17 mouse cellular contexts compared by ENCODE assay signal in genomic region chr4:133402011-133402410, GRCm38 (mm10). TPM values are rescaled to one million over a fixed set of nuclear protein-coding genes. Genes with fewer than 3 reads are reported as not detected.
DNase-seq lines count a peak whose midpoint lies in the region; ATAC-seq and TF ChIP-seq lines count a peak whose summit lies in the region.
"Had no signal": no experiment of that assay in that cellular context is flagged by ENCODE, and none has a peak within 500 bp of the region (broad histone marks: within the 10 kb centered on the region; RNA-seq: fewer than 3 reads in every experiment).

No protein-coding gene starts in this region.

- no peak for TF ChIP-seq CTCF in MEL (IDR thresholded peaks at IDR 0.05 in 2 of 3, conservative IDR thresholded peaks at IDR 0.05 in 1 of 3; ENCODE audit: control insufficient read depth in 1 of 3, insufficient read depth in 1 of 3, low read depth in 2 of 3, low read length in 3 of 3, poor library complexity in 1 of 3, severe bottlenecking in 1 of 3)

- peaks cover 2% of the 10 kb centered on the region; the same call in 1 of the 2 replicates for H3K79me2 ChIP-seq in MEL (ENCODE audit: control insufficient read depth, insufficient read depth, low read length, poor library complexity)

- no peak for TF ChIP-seq EP300 in MEL (IDR thresholded peaks at IDR 0.05; ENCODE audit: low read depth in 1 of 2, low read length in 2 of 2)

- intact Hi-C loops in heart, postnatal 36 days (cut with DNase I): no loop called here

- TF ChIP-seq RAD21 in MEL (IDR thresholded peaks at IDR 0.05; ENCODE audit: low read depth, low read length): no peak

- H3K27ac ChIP-seq in heart, embryonic 16.5 days (ENCODE audit: low read length): 0 out of 2 replicates have a peak overlapping the region, but pooled peaks have one; percentile 3
- H3K27ac ChIP-seq in MEL (ENCODE audit: control insufficient read depth, low read depth, low read length): 0 out of 2 replicates have a peak overlapping the region, but pooled peaks have one; percentile 18
- H3K27ac ChIP-seq in liver, embryonic 15.5 days (replicated peaks): peak overlapping the region; percentile 38; the same call in 1 of the 2 replicates
- no peak overlapping the region for H3K27ac ChIP-seq in forebrain, embryonic 10.5 days
- H3K27ac ChIP-seq: forebrain, embryonic 13.5 days; hindbrain, embryonic 15.5 days; left cerebral cortex, adult 2 months; neural tube, embryonic 15.5 days had no signal

- no peak overlapping the region for H3K4me2 ChIP-seq in heart, embryonic 16.5 days (ENCODE audit: low read depth, low read length)
- peak overlapping the region; percentile 14; the same call in 1 of the 2 replicates for H3K4me2 ChIP-seq in liver, embryonic 15.5 days
- H3K4me2 ChIP-seq: forebrain, embryonic 13.5 days; hindbrain, embryonic 15.5 days; neural tube, embryonic 15.5 days had no signal

- DNase-seq in heart, postnatal 36 days: no peak
- DNase-seq in MEL (ENCODE audit: low read depth, low spot score): peak; percentile 40
- no peak for DNase-seq in natural killer cell, adult 2 months (ENCODE audit: low spot score in 2 of 2)
- DNase-seq in kidney, postnatal 4 days: no peak
- no peak for DNase-seq in forebrain, embryonic 10.5 days (ENCODE audit: extremely low spot score, low spot score)
- DNase-seq: adrenal gland, postnatal 36 days; cerebellum, adult 11-12 months; embryo, embryonic 11 days; kidney, postnatal 10 days had no signal

- H3K27me3 ChIP-seq in heart, embryonic 16.5 days (ENCODE audit: control insufficient read depth, insufficient read depth, low read length): no peaks in the 10 kb centered on the region
- no peaks in the 10 kb centered on the region for H3K27me3 ChIP-seq in MEL (ENCODE audit: control insufficient read depth in 1 of 2, insufficient read depth in 2 of 2, low read length in 2 of 2)
- no peaks in the 10 kb centered on the region for H3K27me3 ChIP-seq in liver, embryonic 15.5 days
- no peaks in the 10 kb centered on the region for H3K27me3 ChIP-seq in forebrain, embryonic 10.5 days (ENCODE audit: poor library complexity, severe bottlenecking)
- H3K27me3 ChIP-seq: forebrain, embryonic 13.5 days; hindbrain, embryonic 15.5 days; neural tube, embryonic 15.5 days had no signal

- 32% methylated on average over 13 of the region's 13 CpGs for WGBS in heart, embryonic 16.5 days
- WGBS in liver, embryonic 15.5 days (ENCODE audit: insufficient replicate concordance): 12% methylated on average over 13 of the region's 13 CpGs
- 77% methylated on average over 13 of the region's 13 CpGs for WGBS in forebrain, embryonic 10.5 days

- H3K36me3 ChIP-seq in heart, embryonic 16.5 days (ENCODE audit: control insufficient read depth, insufficient read depth): no peaks in the 10 kb centered on the region
- peaks cover 0 to 2% of the 10 kb centered on the region in 2 experiments; a peak in 3 of 4 replicates for H3K36me3 ChIP-seq in MEL (ENCODE audit: control insufficient read depth in 1 of 2, insufficient read depth in 2 of 2, low read length in 2 of 2)
- peaks cover 14% of the 10 kb centered on the region; the same call in 1 of the 2 replicates for H3K36me3 ChIP-seq in liver, embryonic 15.5 days (replicated peaks)
- H3K36me3 ChIP-seq in forebrain, embryonic 10.5 days (replicated peaks): 0 out of 2 replicates have a peak, but pooled peaks cover 2% of the 10 kb centered on the region
- H3K36me3 ChIP-seq: hindbrain, embryonic 15.5 days; neural tube, embryonic 15.5 days had no signal

- no peak for TF ChIP-seq POLR2A in MEL (IDR thresholded peaks at IDR 0.05; ENCODE audit: control insufficient read depth in 1 of 2, insufficient read depth in 1 of 2, low read depth in 1 of 2, low read length in 2 of 2, poor library complexity in 1 of 2)

- H3K4me1 ChIP-seq in heart, embryonic 16.5 days (ENCODE audit: control insufficient read depth, insufficient read depth, low read length): peaks cover 54% of the 10 kb centered on the region
- peaks cover 2 to 6% of the 10 kb centered on the region in 2 experiments; a peak in 2 of 4 replicates for H3K4me1 ChIP-seq in MEL (ENCODE audit: control insufficient read depth in 1 of 2, insufficient read depth in 2 of 2, low read length in 2 of 2)
- peaks cover 63% of the 10 kb centered on the region for H3K4me1 ChIP-seq in liver, embryonic 15.5 days (replicated peaks)
- H3K4me1 ChIP-seq in forebrain, embryonic 10.5 days: peaks cover 44% of the 10 kb centered on the region
- H3K4me1 ChIP-seq: hindbrain, embryonic 15.5 days had no signal

- no peaks in the 10 kb centered on the region for H3K9me3 ChIP-seq in heart, embryonic 16.5 days (replicated peaks; ENCODE audit: control insufficient read depth, low read length)
- no peaks in the 10 kb centered on the region for H3K9me3 ChIP-seq in MEL (replicated peaks; ENCODE audit: insufficient read depth, low read length)
- H3K9me3 ChIP-seq in liver, embryonic 15.5 days (replicated peaks): no peaks in the 10 kb centered on the region
- no peaks in the 10 kb centered on the region for H3K9me3 ChIP-seq in forebrain, embryonic 10.5 days
- H3K9me3 ChIP-seq: forebrain, embryonic 13.5 days; hindbrain, embryonic 15.5 days; neural tube, embryonic 15.5 days had no signal

- peak overlapping the region; percentile 51; the same call in 1 of the 2 replicates for H3K9ac ChIP-seq in heart, embryonic 16.5 days (ENCODE audit: low read length)
- H3K9ac ChIP-seq in MEL (ENCODE audit: control insufficient read depth, low read depth, low read length, poor library complexity, severe bottlenecking): peak overlapping the region; percentile 38; the same call in 1 of the 2 replicates
- peak overlapping the region; percentile 11; the same call in 1 of the 2 replicates for H3K9ac ChIP-seq in liver, embryonic 15.5 days
- H3K9ac ChIP-seq: forebrain, embryonic 13.5 days; hindbrain, embryonic 15.5 days; neural tube, embryonic 15.5 days had no signal

- ATAC-seq in heart, embryonic 16.5 days (replicated peaks; ENCODE audit: extremely low read depth, insufficient read depth, low FRiP score): no peak
- 0 out of 2 replicates have a peak, but pooled peaks have one; percentile 33 for ATAC-seq in erythroid progenitor cell, adult 5-6 weeks (replicated peaks; ENCODE audit: low FRiP score, poor library complexity, severe bottlenecking)
- peak; percentile 58 for ATAC-seq in liver, embryonic 15.5 days (ENCODE audit: insufficient read depth)
- ATAC-seq: forebrain, embryonic 13.5 days; midbrain, embryonic 16.5 days had no signal

- no peak overlapping the region for H3K4me3 ChIP-seq in heart, embryonic 16.5 days (ENCODE audit: low read length)
- H3K4me3 ChIP-seq in MEL (ENCODE audit: control insufficient read depth in 1 of 2, insufficient read depth in 1 of 2, low read depth in 2 of 2, low read length in 2 of 2): no peak overlapping the region
- no peak overlapping the region for H3K4me3 ChIP-seq in liver, embryonic 15.5 days (replicated peaks)
- no peak overlapping the region for H3K4me3 ChIP-seq in forebrain, embryonic 10.5 days
- H3K4me3 ChIP-seq: forebrain, embryonic 13.5 days; hindbrain, embryonic 15.5 days; left cerebral cortex, adult 2 months; neural tube, embryonic 15.5 days had no signal

TF ChIP-seq in MEL, 35 proteins besides CTCF, POLR2A, EP300 and RAD21:
- TF ChIP-seq ETS1 (IDR thresholded peaks at IDR 0.05; ENCODE audit: low read depth, low read length) (no peak), KAT2A (conservative IDR thresholded peaks at IDR 0.05; ENCODE audit: low read depth, low read length) (no peak), ZC3H11A (IDR thresholded peaks at IDR 0.05; ENCODE audit: low read depth, low read length) (no peak), JUND (IDR thresholded peaks at IDR 0.05; ENCODE audit: low read depth, low read length) (no peak), POLR2AphosphoS2 (IDR thresholded peaks at IDR 0.05; ENCODE audit: low read length) (no peak), USF2 (IDR thresholded peaks at IDR 0.05; ENCODE audit: borderline replicate concordance in 1 of 2, insufficient read depth in 1 of 2, low read depth in 1 of 2, low read length in 2 of 2) (no peak), RCOR1 (IDR thresholded peaks at IDR 0.05; ENCODE audit: low read depth, low read length) (no peak), CHD1 (IDR thresholded peaks at IDR 0.05; ENCODE audit: low read depth, low read length) (no peak)

RNA-seq across cellular contexts. Expression of gene Slc9a1, which starts 32.5 kb away (rescaled TPM):
- polyA plus RNA-seq in heart, embryonic 16.5 days (2015; fragmentation: Nextera tagmentation; extraction: Ambion mirVana): 7.2 and 8.1 TPM in 2 replicates
- total RNA-seq in heart, postnatal 36 days (2021): 10 to 100 TPM; 17.6 to 18.8 TPM
- 2.8 and 3.1 TPM in 2 replicates for total RNA-seq in MEL (2012; rRNA removed)
- polyA plus RNA-seq in MEL (2012; ENCODE audit: insufficient read depth in 1 of 2, insufficient read length in 2 of 2, low read depth in 1 of 2, low replicate concordance in 2 of 2, missing spikeins in 1 of 2): 10 to 100 TPM in 1 of 2 experiments, not detected in 1; 14.0 TPM
- total RNA-seq in erythroid progenitor cell, adult 5-6 weeks (2015; ENCODE audit: low replicate concordance): 15.9 and 18.4 TPM in 2 replicates
- 13.5 and 13.7 TPM in 2 replicates for total RNA-seq in erythroid progenitor cell, adult 5-6 weeks (2017; ENCODE audit: low replicate concordance)
- polyA plus RNA-seq in liver, embryonic 15.5 days (2015; fragmentation: Nextera tagmentation; extraction: Ambion mirVana): 2.9 and 3.0 TPM in 2 replicates
- polyA plus RNA-seq in forebrain, embryonic 10.5 days (2016; fragmentation: Nextera tagmentation; extraction: Ambion mirVana): 7.9 and 8.1 TPM in 2 replicates

RNA-seq across cellular contexts. Expression of gene Wdtc1, which starts 48.7 kb away (rescaled TPM):
- polyA plus RNA-seq in heart, embryonic 16.5 days (2015; fragmentation: Nextera tagmentation; extraction: Ambion mirVana): 13.5 and 13.7 TPM in 2 replicates
- total RNA-seq in heart, postnatal 36 days (2021): 10 to 100 TPM; 82.0 to 88.2 TPM
- total RNA-seq in MEL (2012; rRNA removed): 12.5 and 13.2 TPM in 2 replicates
- 10 to 100 TPM in 1 of 2 experiments, not detected in 1; 35.3 TPM for polyA plus RNA-seq in MEL (2012; ENCODE audit: insufficient read depth in 1 of 2, insufficient read length in 2 of 2, low read depth in 1 of 2, low replicate concordance in 2 of 2, missing spikeins in 1 of 2)
- total RNA-seq in erythroid progenitor cell, adult 5-6 weeks (2015; ENCODE audit: low replicate concordance): 16.2 and 28.5 TPM in 2 replicates
- 9.0 and 10.1 TPM in 2 replicates for total RNA-seq in erythroid progenitor cell, adult 5-6 weeks (2017; ENCODE audit: low replicate concordance)
- polyA plus RNA-seq in liver, embryonic 15.5 days (2015; fragmentation: Nextera tagmentation; extraction: Ambion mirVana): 8.1 and 8.5 TPM in 2 replicates
- 16.8 and 17.0 TPM in 2 replicates for polyA plus RNA-seq in forebrain, embryonic 10.5 days (2016; fragmentation: Nextera tagmentation; extraction: Ambion mirVana)
